Mouse (Mus musculus): ENCODE measurements around the gene Mrps35.

- no peak for TF ChIP-seq CTCF (IDR thresholded peaks at IDR 0.05; ENCODE audit: borderline replicate concordance, control insufficient read depth, extremely low read depth, insufficient read depth, low read length, poor library complexity)
- no peak for TF ChIP-seq POLR2A (IDR thresholded peaks at IDR 0.05; ENCODE audit: control insufficient read depth, extremely low read depth, insufficient read depth, low read length, poor library complexity)
These were observed 47.6 kb downstream of the Mrps35 start for GRCm38 (mm10) chr6:147090191-147090590.
